Mouse (Mus musculus): ENCODE data around the gene Arfip2. TPM values are rescaled to one million over a fixed set of nuclear protein-coding genes. Genes with fewer than 3 reads are reported as not detected.

Arfip2 gene
- polyA plus RNA-seq, 1 experiment from 2014 or later: 39.9 TPM

DNA sequence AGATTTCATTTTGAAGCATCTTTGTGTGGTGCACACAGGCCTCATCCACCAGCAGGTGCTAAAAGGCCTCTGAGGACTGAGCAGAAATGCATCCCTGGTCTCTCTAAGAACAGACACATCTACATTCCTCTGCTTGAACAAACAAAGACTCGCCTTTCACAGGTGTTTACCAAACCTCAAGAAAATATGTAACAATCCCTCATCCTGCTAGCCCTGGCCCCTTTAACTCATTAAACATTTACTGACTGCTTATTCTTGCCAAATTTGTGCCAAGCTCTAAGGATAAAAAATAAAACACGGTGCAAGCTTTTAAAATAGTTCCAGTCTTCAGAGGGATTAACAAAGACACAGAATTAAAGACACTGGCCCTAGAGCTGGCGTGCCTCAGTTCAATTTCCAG lies 20.5 kb downstream of the Arfip2 start:
- ATAC-seq: no peak
- Histone ChIP-seq H3K9ac (ENCODE audit: low read depth, low read length) (no peak overlapping the region), H3K4me3 (ENCODE audit: low read depth, low read length) (no peak overlapping the region), H3K4me2 (replicated peaks; ENCODE audit: low read depth) (no peak overlapping the region), H3K27me3 (replicated peaks; ENCODE audit: control insufficient read depth, insufficient read depth, low read length) (no peaks in the 10 kb centered on the region), H3K36me3 (ENCODE audit: control insufficient read depth, insufficient read depth) (peaks cover 61% of the 10 kb centered on the region), H3K27ac (ENCODE audit: low read depth, low read length) (no peak overlapping the region), H3K9me3 (ENCODE audit: control insufficient read depth) (no peaks in the 10 kb centered on the region), H3K4me1 (replicated peaks; ENCODE audit: control insufficient read depth, insufficient read depth, low read length) (no peaks in the 10 kb centered on the region)
- WGBS: 41% methylated on average over 3 of the region's 3 CpGs
- TF ChIP-seq CTCF (IDR thresholded peaks at IDR 0.05; ENCODE audit: low read depth): no peak

DNA sequence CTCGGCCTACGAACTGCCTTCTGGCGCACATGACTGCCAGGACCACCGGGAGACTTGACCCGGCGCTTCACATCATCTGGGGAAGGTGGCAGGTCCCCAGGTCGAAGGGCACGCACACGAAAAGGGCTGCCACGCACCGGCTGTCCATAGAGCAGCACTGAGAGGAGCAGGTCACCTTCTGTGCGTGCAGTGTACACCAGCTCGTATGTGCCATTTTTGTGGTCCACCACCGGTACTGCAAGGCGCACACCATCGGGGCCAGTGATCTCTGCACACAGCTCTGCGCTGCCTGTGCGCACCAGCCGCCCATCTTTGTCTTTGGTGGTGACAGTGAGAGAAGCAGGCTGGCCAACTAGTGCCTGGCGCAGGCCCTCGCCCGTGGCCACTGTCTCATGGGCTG lies 22.4 kb downstream of the Arfip2 start:
- no peak for ATAC-seq
- WGBS: 97% methylated on average over 22 of the region's 22 CpGs
- H3K27me3 ChIP-seq (replicated peaks; ENCODE audit: control insufficient read depth, insufficient read depth, low read length): no peaks in the 10 kb centered on the region
- no peak overlapping the region for H3K9ac ChIP-seq (ENCODE audit: low read depth, low read length)
- H3K27ac ChIP-seq (ENCODE audit: low read depth, low read length): no peak overlapping the region; the same call in 1 of the 2 replicates
- H3K4me1 ChIP-seq (replicated peaks; ENCODE audit: control insufficient read depth, insufficient read depth, low read length): no peaks in the 10 kb centered on the region
- H3K4me3 ChIP-seq (ENCODE audit: low read depth, low read length): no peak overlapping the region
- no peak for TF ChIP-seq CTCF (IDR thresholded peaks at IDR 0.05; ENCODE audit: low read depth)
- peaks cover 58% of the 10 kb centered on the region for H3K36me3 ChIP-seq (ENCODE audit: control insufficient read depth, insufficient read depth)
- no peaks in the 10 kb centered on the region for H3K9me3 ChIP-seq (ENCODE audit: control insufficient read depth)
- H3K4me2 ChIP-seq (replicated peaks; ENCODE audit: low read depth): no peak overlapping the region

DNA sequence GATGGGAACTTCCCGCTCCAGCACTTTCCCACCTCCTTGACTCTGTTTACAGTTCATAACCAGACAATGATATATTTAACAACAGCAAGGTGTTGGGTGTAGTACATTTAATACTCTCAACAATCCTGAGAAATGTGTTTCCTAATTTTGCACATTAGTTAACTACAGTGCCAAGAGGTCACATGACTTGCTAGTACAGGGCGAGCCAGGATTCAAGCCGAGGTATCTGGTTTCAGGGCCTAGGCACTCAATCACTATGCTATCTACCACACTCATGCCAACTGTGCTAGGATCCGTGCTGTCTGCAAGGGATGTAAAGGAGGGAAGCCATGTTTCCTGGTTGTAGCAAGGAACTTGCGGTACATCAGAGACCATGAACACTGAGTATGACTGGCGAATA lies 23.7 kb downstream of the Arfip2 start:
- no peak for ATAC-seq
- no peak overlapping the region for H3K9ac ChIP-seq (ENCODE audit: low read depth, low read length)
- no peak overlapping the region for H3K4me2 ChIP-seq (replicated peaks; ENCODE audit: low read depth)
- no peak overlapping the region for H3K4me3 ChIP-seq (ENCODE audit: low read depth, low read length)
- WGBS: 77% methylated on average over 6 of the region's 6 CpGs
- H3K36me3 ChIP-seq (ENCODE audit: control insufficient read depth, insufficient read depth): peaks cover 66% of the 10 kb centered on the region
- H3K4me1 ChIP-seq (replicated peaks; ENCODE audit: control insufficient read depth, insufficient read depth, low read length): no peaks in the 10 kb centered on the region
- H3K27ac ChIP-seq (ENCODE audit: low read depth, low read length): no peak overlapping the region
- no peak for TF ChIP-seq CTCF (IDR thresholded peaks at IDR 0.05; ENCODE audit: low read depth)
- H3K27me3 ChIP-seq (replicated peaks; ENCODE audit: control insufficient read depth, insufficient read depth, low read length): no peaks in the 10 kb centered on the region
- no peaks in the 10 kb centered on the region for H3K9me3 ChIP-seq (ENCODE audit: control insufficient read depth)

DNA sequence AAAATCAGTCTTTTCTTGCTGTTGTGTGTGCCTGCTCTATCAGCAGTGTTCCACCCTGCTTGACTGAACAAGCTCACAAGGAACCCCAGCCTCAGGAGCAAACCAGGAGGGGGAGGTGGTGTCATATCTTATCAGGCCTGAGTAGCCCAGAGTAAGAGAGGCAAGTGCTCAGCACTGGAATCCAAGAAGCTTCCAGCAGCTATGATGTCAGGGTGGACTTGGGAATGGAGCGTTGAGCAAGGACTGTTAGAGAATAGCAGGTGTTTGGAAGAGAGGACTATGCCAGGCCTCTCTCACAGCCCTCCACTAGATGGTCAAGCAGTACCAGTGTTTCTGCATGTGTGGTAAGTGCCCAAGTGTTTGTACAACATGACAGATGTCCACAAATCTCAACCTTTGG lies 24.5 kb downstream of the Arfip2 start:
- no peak overlapping the region for H3K4me3 ChIP-seq (ENCODE audit: low read depth, low read length)
- TF ChIP-seq CTCF (IDR thresholded peaks at IDR 0.05; ENCODE audit: low read depth): no peak
- WGBS: 54% methylated on average over 1 of the region's 1 CpGs
- H3K9me3 ChIP-seq (ENCODE audit: control insufficient read depth): no peaks in the 10 kb centered on the region
- no peak overlapping the region for H3K4me2 ChIP-seq (replicated peaks; ENCODE audit: low read depth)
- no peaks in the 10 kb centered on the region for H3K27me3 ChIP-seq (replicated peaks; ENCODE audit: control insufficient read depth, insufficient read depth, low read length)
- no peak overlapping the region for H3K9ac ChIP-seq (ENCODE audit: low read depth, low read length)
- no peak for ATAC-seq
- H3K36me3 ChIP-seq (ENCODE audit: control insufficient read depth, insufficient read depth): peaks cover 66% of the 10 kb centered on the region
- H3K4me1 ChIP-seq (replicated peaks; ENCODE audit: control insufficient read depth, insufficient read depth, low read length): no peaks in the 10 kb centered on the region
- no peak overlapping the region for H3K27ac ChIP-seq (ENCODE audit: low read depth, low read length)

DNA sequence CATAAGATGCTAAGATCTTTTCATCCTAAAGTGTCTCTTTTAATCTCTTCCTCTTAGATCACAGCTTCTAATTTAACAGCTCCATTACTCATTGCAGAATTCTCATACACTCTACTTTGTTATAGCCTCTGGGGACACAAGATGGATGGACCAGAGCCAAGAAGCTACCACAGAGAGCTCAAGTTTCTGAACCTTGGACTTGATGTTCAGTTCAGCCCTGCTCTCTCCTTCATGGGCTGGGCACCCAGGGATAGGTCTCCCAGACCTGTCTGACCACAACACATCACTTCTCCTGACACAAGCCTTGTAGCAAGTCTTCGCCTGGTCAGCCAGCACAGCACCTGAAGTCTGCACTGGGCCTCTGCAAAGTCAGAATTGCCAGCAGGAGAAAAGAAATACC lies 25.8 kb downstream of the Arfip2 start:
- peaks cover 57% of the 10 kb centered on the region for H3K36me3 ChIP-seq (ENCODE audit: control insufficient read depth, insufficient read depth)
- no peak overlapping the region for H3K9ac ChIP-seq (ENCODE audit: low read depth, low read length)
- no peaks in the 10 kb centered on the region for H3K27me3 ChIP-seq (replicated peaks; ENCODE audit: control insufficient read depth, insufficient read depth, low read length)
- no peak overlapping the region for H3K4me3 ChIP-seq (ENCODE audit: low read depth, low read length)
- 96% methylated on average over 1 of the region's 1 CpGs for WGBS
- no peak for TF ChIP-seq CTCF (IDR thresholded peaks at IDR 0.05; ENCODE audit: low read depth)
- H3K4me1 ChIP-seq (replicated peaks; ENCODE audit: control insufficient read depth, insufficient read depth, low read length): no peaks in the 10 kb centered on the region
- no peaks in the 10 kb centered on the region for H3K9me3 ChIP-seq (ENCODE audit: control insufficient read depth)
- no peak overlapping the region for H3K4me2 ChIP-seq (replicated peaks; ENCODE audit: low read depth)
- no peak overlapping the region for H3K27ac ChIP-seq (ENCODE audit: low read depth, low read length)
- no peak for ATAC-seq

DNA sequence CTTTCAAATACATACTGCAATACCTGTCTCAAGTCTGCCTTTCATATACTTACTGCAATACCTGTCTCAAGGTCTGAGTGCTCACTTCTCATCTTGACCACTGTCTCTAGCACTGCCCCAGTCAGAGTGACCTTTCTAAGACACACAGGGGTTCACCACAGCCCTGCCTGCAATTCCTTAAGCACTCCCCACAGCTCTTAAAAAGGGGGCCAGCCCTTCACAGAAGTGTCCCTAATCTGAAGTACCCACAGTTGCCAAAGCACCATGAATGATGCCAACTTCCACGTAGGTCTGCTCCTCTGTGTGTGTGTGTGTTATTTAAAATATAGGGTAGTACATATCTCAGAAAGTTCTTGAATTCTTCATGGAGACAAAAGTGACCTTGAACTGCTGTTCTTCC lies 28.4 kb downstream of the Arfip2 start:
- Histone ChIP-seq H3K36me3 (ENCODE audit: control insufficient read depth, insufficient read depth) (peaks cover 34% of the 10 kb centered on the region; the same call in 1 of the 2 replicates), H3K27me3 (replicated peaks; ENCODE audit: control insufficient read depth, insufficient read depth, low read length) (no peaks in the 10 kb centered on the region), H3K4me1 (replicated peaks; ENCODE audit: control insufficient read depth, insufficient read depth, low read length) (no peaks in the 10 kb centered on the region)

DNA sequence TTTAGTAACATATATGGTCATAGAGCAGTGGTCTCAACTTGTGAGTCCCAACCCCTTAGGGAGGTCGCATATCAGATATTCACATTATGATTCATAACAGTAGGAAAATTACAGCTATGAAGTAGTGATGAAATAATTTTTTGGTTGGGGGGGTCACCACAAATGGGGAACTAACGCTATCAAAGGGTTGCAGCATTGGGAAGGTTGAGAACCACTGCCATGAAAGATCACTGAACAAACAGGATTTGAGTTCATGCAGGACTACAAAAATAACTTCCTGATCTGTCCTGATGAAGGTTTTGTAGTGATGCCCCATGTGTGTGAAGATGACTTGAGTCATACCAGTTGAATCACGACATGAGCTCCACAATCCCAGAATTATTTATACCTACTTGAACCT lies 31.7 kb downstream of the Arfip2 start:
- Histone ChIP-seq H3K27ac (ENCODE audit: low read depth, low read length) (no peak overlapping the region), H3K4me3 (ENCODE audit: low read depth, low read length) (no peak overlapping the region), H3K4me1 (replicated peaks; ENCODE audit: control insufficient read depth, insufficient read depth, low read length) (no peaks in the 10 kb centered on the region), H3K36me3 (ENCODE audit: control insufficient read depth, insufficient read depth) (peaks cover 24% of the 10 kb centered on the region; the same call in 1 of the 2 replicates), H3K9me3 (ENCODE audit: control insufficient read depth) (no peaks in the 10 kb centered on the region), H3K27me3 (replicated peaks; ENCODE audit: control insufficient read depth, insufficient read depth, low read length) (no peaks in the 10 kb centered on the region), H3K4me2 (replicated peaks; ENCODE audit: low read depth) (no peak overlapping the region), H3K9ac (ENCODE audit: low read depth, low read length) (no peak overlapping the region)
- WGBS: 84% methylated on average over 3 of the region's 3 CpGs
- no peak for TF ChIP-seq CTCF (IDR thresholded peaks at IDR 0.05; ENCODE audit: low read depth)
- no peak for ATAC-seq

More for the DNA sequence above, 28.4 kb downstream of the Arfip2 start:
- Histone ChIP-seq H3K27ac (ENCODE audit: low read depth, low read length) (no peak overlapping the region), H3K4me2 (replicated peaks; ENCODE audit: low read depth) (no peak overlapping the region), H3K9me3 (ENCODE audit: control insufficient read depth) (no peaks in the 10 kb centered on the region), H3K9ac (ENCODE audit: low read depth, low read length) (no peak overlapping the region), H3K4me3 (ENCODE audit: low read depth, low read length) (no peak overlapping the region)
- no peak for ATAC-seq
- 97% methylated on average over 1 of the region's 1 CpGs for WGBS
- no peak for TF ChIP-seq CTCF (IDR thresholded peaks at IDR 0.05; ENCODE audit: low read depth)
